Mouse (Mus musculus) WW6 (cell line): ENCODE results near the gene Atg4c.

ENCODE experiments used
- DNase-seq: peaks from one replicate; pipeline ENCODE4 v3.0.0-alpha.2; 2013; ENCODE audit warnings: low read depth, low spot score

The Atg4c gene

DNA sequence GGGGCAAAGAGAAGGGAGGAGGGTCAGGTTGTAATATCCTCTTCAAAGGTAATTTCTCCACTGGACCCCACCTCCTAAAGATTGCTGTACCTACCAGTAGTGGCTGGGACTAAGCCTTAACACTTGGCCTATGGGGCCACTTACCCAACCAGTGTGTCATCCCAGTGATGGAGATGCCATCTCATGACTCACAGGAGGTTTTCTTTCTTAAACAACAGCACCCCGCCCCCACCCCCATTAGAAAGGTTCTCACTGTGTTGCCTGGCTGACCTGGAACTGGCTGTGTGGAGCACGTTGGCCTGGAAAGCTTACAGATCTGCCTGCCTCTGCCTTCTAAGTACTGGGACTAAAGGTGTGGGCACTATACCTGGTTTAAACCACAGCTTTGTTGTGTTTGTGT, 69.5 kb downstream of the Atg4c start:
- no peak for DNase-seq

DNA sequence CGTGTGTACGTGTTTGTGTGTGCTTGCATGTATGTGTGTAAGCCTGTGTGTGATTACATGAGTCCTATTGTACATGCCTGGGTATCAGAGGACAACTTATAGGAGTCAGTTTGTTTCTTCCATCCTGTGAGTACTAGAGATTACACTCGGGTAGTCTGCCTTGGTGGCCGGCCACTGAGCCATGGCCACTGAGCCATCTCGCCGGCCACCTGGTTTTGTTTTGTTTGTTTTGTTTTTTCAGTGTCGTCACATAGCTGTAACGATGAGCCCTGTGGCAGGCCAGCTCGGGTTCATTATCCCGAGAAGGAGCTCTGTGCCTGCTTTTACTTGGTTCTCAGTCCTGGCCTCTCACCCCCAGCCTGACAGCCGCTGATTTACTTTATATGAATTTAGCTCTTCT, 69.9 kb downstream of the Atg4c start:
- DNase-seq: no peak

DNA sequence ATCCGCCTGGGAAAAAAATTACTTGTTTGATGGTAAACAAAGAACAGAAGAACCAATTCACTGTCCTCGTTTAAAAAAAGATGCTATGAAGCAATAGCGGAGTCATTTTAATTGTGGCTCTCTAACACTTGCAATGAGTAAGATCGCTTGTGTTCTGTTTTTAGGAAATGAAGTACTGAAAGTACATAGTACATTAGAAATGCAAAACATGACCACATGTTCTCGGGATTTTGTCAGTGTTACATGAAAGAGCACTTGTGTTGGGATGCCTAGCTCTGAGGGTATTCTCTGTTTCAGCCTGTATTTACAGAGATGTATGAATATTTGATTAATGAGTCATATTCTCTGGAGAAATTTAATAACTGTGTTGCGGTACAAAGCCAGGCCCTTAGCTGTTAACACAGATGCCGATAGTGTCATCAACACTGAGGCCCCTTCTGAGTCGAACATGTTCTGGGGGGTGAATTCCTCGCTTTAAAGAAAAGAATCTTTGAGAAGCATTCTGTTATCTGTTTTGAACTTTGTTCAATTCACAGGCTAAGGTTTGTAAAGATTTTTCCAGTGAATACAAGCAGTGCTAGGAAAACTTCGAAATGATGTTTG, 73.2 kb downstream of the Atg4c start:
- no peak for DNase-seq

DNA sequence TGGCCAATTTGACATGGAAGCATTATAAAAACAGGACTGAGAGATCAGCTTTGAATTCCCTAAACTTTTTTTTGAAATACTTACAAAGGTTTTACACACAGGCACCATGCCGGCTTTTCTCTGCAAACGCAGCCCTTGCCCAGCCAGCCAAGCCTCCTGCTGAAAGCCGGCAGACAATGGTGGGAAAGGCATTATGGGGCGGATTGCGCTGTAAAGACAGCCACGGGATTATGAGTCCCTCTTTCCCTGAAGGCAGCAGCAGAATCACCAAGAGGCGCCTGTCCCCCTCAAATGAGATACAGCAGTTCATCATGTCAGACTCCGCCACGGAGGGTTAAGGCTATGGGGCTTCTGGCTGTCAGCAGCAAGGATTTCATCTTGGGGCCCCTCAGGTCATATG, 79.1 kb downstream of the Atg4c start:
- DNase-seq: no peak

DNA sequence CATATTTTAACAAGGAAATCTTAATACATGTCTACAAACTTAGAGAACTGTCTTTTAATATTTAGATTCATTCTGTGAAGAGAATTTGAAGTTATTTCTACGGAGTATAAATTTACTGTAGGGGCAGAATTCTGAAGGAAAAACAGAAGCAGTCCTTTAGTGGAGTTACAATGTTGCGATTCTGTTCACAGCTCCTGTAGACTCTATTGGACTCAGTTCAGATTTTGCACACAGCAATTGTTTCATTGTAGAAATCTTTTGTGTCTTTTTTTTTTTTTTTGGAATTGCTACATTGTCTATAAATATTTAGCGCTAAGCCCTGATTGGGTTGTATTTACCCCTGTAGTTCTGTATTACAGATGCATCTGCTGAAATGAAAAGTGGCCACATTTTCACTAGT, 79.7 kb downstream of the Atg4c start:
- no peak for DNase-seq

DNA sequence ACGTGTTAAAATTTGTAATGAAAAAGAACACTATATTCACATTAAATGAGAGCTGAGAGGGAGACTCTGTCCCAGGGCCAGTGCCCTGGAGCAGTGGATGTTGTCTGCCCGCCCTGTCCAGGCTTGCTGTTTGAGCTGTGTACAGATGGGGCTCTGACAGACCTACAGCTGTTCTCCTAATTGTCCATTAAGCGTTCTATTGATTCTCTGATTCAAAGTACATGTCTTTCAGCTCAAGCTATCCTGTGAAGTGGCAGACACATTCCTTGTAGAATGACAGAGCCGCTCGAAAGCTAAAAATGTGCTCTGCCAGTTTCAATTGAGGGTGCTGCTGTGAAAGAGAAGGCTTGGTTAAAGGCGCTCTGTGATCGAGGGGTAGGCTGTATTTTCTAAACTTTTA, 80.2 kb downstream of the Atg4c start:
- no peak for DNase-seq

DNA sequence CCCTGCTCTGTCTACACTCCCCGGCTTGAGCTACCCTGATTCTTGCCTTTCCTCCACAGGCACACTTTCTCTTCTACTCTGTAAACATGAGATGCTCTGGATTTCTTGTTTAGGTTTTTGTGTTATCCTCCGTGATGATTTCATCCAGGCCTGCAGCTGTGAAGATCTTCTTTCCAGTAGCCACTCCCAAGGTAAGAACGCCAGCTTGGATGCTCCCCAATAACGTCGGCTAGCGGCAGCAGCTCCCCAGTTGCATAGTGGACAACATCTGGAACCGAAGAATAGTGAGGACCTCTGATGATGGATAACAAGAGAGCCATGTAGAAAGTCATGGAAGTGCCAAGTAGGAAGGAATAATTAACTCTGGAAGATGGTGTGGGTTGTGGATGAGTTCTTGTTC, 85.1 kb downstream of the Atg4c start:
- no peak for DNase-seq

DNA sequence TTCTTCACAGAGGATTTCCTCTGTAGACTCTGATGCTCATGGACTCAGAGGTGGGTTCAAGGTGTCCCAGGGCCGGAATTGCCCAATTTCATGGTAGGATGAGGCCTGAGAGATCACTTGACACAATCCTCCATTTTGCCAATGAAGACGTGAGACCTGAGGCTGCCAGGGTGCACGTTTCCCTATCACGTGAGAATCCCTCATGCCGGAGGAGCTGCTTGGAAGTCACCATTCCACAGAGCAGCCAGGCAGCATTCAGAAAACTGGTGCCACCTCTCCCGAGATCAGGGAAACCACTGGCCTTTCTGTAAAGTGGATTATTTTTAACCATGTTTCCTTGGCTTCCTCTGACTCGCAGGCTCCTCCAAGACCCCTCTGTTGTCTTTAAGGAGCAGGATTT, 88.0 kb downstream of the Atg4c start:
- DNase-seq: no peak

GRCm38 (mm10) chr4:99289286-99289685, 95.6 kb downstream of the Atg4c start:
- DNase-seq: no peak

- no peak for DNase-seq
These were observed 104.9 kb downstream of the Atg4c start for GRCm38 (mm10) chr4:99298676-99299075.

- no peak for DNase-seq
These were observed 111.1 kb downstream of the Atg4c start for GRCm38 (mm10) chr4:99304793-99305192.
